Mouse (Mus musculus): ENCODE data around the gene Has1. TPM values are rescaled to one million over a fixed set of nuclear protein-coding genes. Genes with fewer than 3 reads are reported as not detected.
A peak's percentile ranks its signal among the peaks of the same experiment; 100 is the strongest.
"Not testable (repeated sequence)": the region's sequence is repeated elsewhere in the genome, so short reads cannot be mapped to it uniquely, and the experiment has no call there.

The Has1 gene
- polyA plus RNA-seq, 1 experiment from 2014 or later = 1.4 TPM

DNA sequence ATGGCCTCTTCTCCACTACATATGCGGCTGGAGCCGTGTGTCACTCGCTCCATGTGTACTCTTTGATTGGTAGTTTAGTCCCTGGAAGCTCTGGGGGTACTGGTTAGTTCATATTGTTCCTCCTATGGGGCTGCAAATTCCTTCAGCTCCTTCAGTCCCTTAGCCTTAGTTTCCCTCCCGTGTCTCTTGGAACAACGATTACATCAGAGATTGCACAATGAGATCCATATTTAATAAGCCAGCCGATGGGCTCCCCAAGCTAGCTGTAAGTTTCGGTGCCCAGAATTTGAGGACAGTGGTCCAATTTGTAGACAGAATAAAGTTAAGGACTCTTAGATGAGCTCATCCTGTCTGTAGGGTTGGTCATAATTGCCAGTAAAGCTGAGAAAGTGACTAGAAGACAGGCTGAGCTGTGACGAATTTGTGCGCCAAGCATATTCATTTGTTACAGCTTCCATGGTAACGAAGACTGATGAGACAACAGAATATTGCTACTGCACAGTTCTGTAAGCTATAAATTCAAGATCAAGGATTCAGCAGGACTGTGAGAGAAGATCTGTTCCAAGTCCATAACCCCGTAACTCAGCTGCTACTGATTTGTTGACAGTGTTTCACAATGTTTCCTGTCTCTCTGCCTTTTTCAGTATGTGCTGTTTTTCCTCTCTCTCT is 11.9 kb upstream of the Has1 start:
- no peaks in the 10 kb centered on the region for H3K27me3 ChIP-seq (replicated peaks)

GRCm38 (mm10) chr17:17865168-17865567 is 10.2 kb upstream of the Has1 start:
- Histone ChIP-seq H3K9me3 (replicated peaks) (no peaks in the 10 kb centered on the region), H3K4me3 (replicated peaks) (no peak overlapping the region), H3K4me1 (no peaks in the 10 kb centered on the region), H3K9ac (replicated peaks) (no peak overlapping the region), H3K27ac (replicated peaks) (no peak overlapping the region), H3K36me3 (peaks cover 17% of the 10 kb centered on the region), H3K4me2 (no peak overlapping the region), H3K27me3 (replicated peaks) (no peaks in the 10 kb centered on the region)
- WGBS = 55% methylated on average over 2 of the region's 2 CpGs
- ATAC-seq (ENCODE audit: low FRiP score) = no peak

More for the DNA sequence above, 11.9 kb upstream of the Has1 start:
- 87% methylated on average over 11 of the region's 11 CpGs for WGBS
- no peak overlapping the region for H3K4me3 ChIP-seq (replicated peaks)
- no peak overlapping the region for H3K4me2 ChIP-seq
- H3K9ac ChIP-seq (replicated peaks) = no peak overlapping the region
- H3K9me3 ChIP-seq (replicated peaks) = no peaks in the 10 kb centered on the region
- ATAC-seq (ENCODE audit: low FRiP score) = no peak
- H3K4me1 ChIP-seq = no peaks in the 10 kb centered on the region
- no peak overlapping the region for H3K27ac ChIP-seq (replicated peaks)
- H3K36me3 ChIP-seq = peaks cover 17% of the 10 kb centered on the region

- no peaks in the 10 kb centered on the region for H3K27me3 ChIP-seq (replicated peaks)
- H3K4me3 ChIP-seq (replicated peaks) = no peak overlapping the region
- whole genome bisulfite sequencing = 83% methylated on average over 1 of the region's 1 CpGs
- H3K9me3 ChIP-seq (replicated peaks) = no peaks in the 10 kb centered on the region
- H3K4me1 ChIP-seq = no peaks in the 10 kb centered on the region
- no peak for ATAC-seq (ENCODE audit: low FRiP score)
- no peak overlapping the region for H3K4me2 ChIP-seq
- no peak overlapping the region for H3K9ac ChIP-seq (replicated peaks)
- H3K27ac ChIP-seq (replicated peaks) = no peak overlapping the region
- H3K36me3 ChIP-seq = peaks cover 17% of the 10 kb centered on the region
Measured at GRCm38 (mm10) chr17:17862360-17862759, 7.4 kb upstream of the Has1 start.

GRCm38 (mm10) chr17:17860110-17860509 is 5.1 kb upstream of the Has1 start:
- Histone ChIP-seq H3K4me1 (no peaks in the 10 kb centered on the region), H3K27me3 (replicated peaks) (no peaks in the 10 kb centered on the region), H3K36me3 (peaks cover 16% of the 10 kb centered on the region), H3K27ac (replicated peaks) (no peak overlapping the region), H3K4me2 (no peak overlapping the region), H3K9me3 (replicated peaks) (no peaks in the 10 kb centered on the region), H3K9ac (replicated peaks) (no peak overlapping the region), H3K4me3 (replicated peaks) (no peak overlapping the region)
- no peak for ATAC-seq (ENCODE audit: low FRiP score)
- 91% methylated on average over 3 of the region's 3 CpGs for WGBS

DNA sequence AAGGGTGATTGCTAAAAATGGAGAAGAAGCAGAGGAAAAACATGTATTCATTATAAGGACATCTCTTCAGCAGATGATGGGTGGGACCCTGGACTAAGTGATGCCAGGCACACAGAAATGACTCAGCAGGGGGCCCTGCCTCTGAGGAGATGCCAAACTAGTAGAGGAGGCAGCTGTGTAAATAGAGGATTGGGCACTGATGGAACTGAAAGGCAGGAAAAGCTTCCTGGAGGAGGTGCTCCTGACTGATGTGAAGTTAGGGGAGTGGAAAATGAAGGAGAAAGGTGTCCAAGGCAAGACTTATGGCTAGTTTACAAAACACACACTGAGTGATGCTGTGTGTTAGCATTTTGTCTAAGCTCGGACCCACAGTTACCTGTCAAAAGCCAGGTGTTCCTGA is 2.4 kb upstream of the Has1 start:
- Histone ChIP-seq H3K9me3 (replicated peaks) (no peaks in the 10 kb centered on the region), H3K4me2 (no peak overlapping the region), H3K27me3 (replicated peaks) (no peaks in the 10 kb centered on the region), H3K36me3 (no peaks in the 10 kb centered on the region; the same call in 1 of the 2 replicates), H3K27ac (replicated peaks) (no peak overlapping the region), H3K4me3 (replicated peaks) (no peak overlapping the region), H3K4me1 (no peaks in the 10 kb centered on the region), H3K9ac (replicated peaks) (no peak overlapping the region)
- WGBS = 90% methylated on average over 1 of the region's 1 CpGs
- no peak for ATAC-seq (ENCODE audit: low FRiP score)

DNA sequence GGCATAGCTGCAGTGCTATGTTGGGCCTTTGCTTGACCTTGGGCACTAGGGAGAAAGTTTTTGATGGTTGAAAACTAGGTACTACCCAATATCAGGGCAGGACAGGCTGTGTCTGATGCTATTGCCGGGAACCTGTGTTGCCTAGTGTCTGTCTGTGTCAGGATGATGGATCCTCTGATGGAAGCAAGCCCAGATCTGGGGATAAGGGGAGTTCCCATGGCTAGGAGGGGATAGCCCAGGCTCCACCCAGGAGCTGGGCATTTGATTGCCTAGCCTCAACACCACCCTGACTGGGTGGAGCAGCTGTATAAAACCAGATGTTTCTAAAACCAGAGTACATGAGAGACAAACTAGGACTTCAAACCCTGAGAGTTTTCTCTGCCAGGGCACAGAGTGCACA is 1.6 kb upstream of the Has1 start:
- 63% methylated on average over 1 of the region's 1 CpGs for WGBS

GRCm38 (mm10) chr17:17849906-17850712 is 4.9 kb downstream of the Has1 start:
- 17% methylated on average over 55 of the region's 55 CpGs for WGBS
- no peaks in the 10 kb centered on the region for H3K4me1 ChIP-seq
- H3K4me2 ChIP-seq = peak overlapping the region; percentile 57
- no peaks in the 10 kb centered on the region for H3K27me3 ChIP-seq (replicated peaks)
- H3K9me3 ChIP-seq (replicated peaks) = no peaks in the 10 kb centered on the region
- H3K9ac ChIP-seq (replicated peaks) = peak overlapping the region; percentile 8
- peak overlapping the region; percentile 37 for H3K4me3 ChIP-seq (replicated peaks)
- no peak overlapping the region for H3K27ac ChIP-seq (replicated peaks)
- ATAC-seq (ENCODE audit: low FRiP score) = peak; percentile 77
- no peaks in the 10 kb centered on the region for H3K36me3 ChIP-seq

More for the DNA sequence above, 1.6 kb upstream of the Has1 start:
- no peaks in the 10 kb centered on the region for H3K36me3 ChIP-seq
- H3K4me3 ChIP-seq (replicated peaks) = no peak overlapping the region
- no peaks in the 10 kb centered on the region for H3K9me3 ChIP-seq (replicated peaks)
- no peaks in the 10 kb centered on the region for H3K27me3 ChIP-seq (replicated peaks)
- no peak overlapping the region for H3K4me2 ChIP-seq
- no peak overlapping the region for H3K27ac ChIP-seq (replicated peaks)
- H3K9ac ChIP-seq (replicated peaks) = no peak overlapping the region
- ATAC-seq (ENCODE audit: low FRiP score) = no peak
- no peaks in the 10 kb centered on the region for H3K4me1 ChIP-seq

DNA sequence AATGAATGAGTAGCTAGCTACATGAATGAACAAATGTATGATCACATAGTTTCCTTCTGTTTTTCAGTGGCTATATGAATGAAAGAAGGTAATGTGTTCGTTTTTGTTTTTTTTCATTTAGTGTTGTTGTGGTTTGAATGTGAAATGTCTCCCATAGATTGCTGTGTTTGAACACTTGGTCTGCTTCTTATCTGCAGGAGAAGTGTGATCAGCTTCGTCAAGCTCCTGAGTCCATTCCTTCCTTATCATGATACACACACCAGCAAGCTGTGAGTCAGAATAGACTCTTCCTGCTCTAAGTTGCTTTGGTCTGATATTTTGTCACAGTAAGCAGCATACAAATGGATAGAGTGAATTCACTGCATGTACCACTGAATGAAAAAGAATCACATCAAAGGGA is 6.0 kb downstream of the Has1 start:
- Histone ChIP-seq H3K36me3 (no peaks in the 10 kb centered on the region), H3K4me3 (replicated peaks) (no peak overlapping the region), H3K4me1 (no peaks in the 10 kb centered on the region), H3K9ac (replicated peaks) (no peak overlapping the region), H3K27ac (replicated peaks) (no peak overlapping the region), H3K9me3 (replicated peaks) (no peaks in the 10 kb centered on the region), H3K27me3 (replicated peaks) (no peaks in the 10 kb centered on the region), H3K4me2 (no peak overlapping the region)
- ATAC-seq (ENCODE audit: low FRiP score) = no peak
- 93% methylated on average over 2 of the region's 2 CpGs for WGBS

DNA sequence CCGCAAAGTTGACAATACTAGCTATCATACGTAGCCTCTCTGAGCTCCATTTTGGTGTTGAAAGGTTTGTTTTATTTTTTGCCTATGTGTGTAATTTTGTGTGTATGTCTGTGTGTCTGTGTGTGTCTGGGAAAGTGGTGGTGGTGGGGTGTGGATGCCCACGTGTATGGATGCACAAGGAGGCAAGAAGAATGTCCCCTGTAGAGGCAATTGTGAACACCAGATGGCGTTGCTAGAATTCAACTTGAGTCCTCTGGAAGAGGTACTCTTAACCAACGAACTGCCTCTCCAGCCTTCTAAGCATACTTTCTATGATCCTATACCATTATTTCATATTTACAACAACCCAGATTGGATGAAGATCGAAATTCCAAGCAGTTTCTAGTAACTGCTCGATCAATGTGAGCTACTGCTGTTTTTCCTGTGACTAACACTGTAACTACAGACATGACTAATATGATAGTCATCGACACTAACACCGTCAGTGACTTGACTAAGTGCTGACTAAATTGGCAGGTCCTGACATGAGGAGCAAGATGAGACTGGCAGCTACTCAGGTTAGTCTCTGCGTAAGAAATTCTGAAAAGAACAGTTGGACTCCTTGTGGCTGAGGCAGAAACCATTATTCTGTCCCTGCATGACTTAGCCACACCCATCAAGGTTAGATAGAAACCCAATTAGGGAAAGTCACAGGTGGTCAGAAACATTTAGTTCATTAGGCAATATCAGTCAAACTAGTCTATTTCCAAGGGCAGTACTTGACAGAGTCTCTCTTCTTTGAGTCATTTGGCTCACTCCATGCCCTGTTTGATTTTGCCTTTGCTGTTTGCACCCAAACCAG is 9.6 kb downstream of the Has1 start:
- Histone ChIP-seq H3K36me3 (peaks cover 2% of the 10 kb centered on the region; the same call in 1 of the 2 replicates), H3K9ac (replicated peaks) (no peak overlapping the region), H3K4me3 (replicated peaks) (no peak overlapping the region), H3K4me2 (no peak overlapping the region), H3K27me3 (replicated peaks) (no peaks in the 10 kb centered on the region), H3K9me3 (replicated peaks) (no peaks in the 10 kb centered on the region), H3K27ac (replicated peaks) (no peak overlapping the region), H3K4me1 (no peaks in the 10 kb centered on the region)
- ATAC-seq (ENCODE audit: low FRiP score) = no peak
- 73% methylated on average over 10 of the region's 10 CpGs for WGBS

DNA sequence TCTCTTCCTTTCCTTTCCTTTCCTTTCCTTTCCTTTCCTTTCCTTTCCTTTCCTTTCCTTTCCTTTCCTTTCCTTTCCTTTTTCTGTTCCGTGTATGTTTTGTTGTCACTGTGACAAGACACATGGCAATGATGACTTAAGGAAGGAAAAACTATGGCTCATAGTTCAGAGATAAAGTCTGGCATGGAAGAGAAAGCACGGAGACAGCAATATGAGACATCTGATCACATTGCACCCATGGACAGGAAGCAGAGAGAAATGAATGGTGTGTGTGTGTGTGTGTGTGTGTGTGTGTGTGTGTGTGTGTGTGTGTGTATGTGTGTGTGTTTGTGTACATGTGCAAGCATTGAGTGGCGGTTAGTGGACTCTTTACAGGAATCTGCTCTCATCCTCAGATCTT is 10.4 kb downstream of the Has1 start:
- H3K9ac ChIP-seq (replicated peaks); ATAC-seq (ENCODE audit: low FRiP score); H3K36me3 ChIP-seq; H3K4me1 ChIP-seq; H3K4me3 ChIP-seq (replicated peaks); H3K27ac ChIP-seq (replicated peaks); H3K27me3 ChIP-seq (replicated peaks); H3K9me3 ChIP-seq (replicated peaks); H3K4me2 ChIP-seq: not testable (repeated sequence)
- 94% methylated on average over 3 of the region's 3 CpGs for WGBS

DNA sequence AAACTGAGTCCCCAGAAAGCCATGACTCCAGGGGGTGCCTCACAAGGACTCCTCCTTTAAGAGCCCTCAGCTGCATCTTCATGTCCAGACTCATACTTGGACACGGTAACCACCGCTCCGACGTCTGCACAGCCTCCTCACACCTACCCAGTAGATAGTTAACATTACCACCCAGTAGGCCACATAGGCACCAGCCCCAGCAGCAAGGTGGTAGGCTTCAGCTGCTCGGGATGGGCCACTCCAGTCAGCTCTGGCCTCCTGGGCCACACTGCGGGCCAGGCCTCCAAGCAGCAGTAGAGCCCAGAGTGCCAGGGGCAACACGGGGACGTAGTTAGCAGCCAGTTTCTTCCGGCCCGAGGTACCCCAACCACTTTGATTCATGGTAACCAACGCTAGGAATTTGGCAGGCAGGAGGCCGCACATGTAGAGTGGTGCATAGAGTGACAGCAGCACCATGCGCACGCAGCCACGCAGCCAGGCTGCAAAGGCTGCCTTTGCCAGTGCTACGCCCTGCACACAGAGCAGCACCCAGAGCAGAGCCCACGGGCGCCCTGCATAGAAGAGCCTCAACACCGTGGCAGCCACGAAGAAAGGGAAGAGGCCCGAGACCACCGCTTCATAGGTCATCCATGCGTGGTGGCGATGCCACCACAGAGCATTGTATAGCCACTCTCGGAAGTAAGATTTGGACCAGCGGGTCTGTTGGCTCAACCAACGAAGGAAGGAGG is 11.3 kb downstream of the Has1 start:
- no peak overlapping the region for H3K27ac ChIP-seq (replicated peaks)
- peaks cover 7% of the 10 kb centered on the region; the same call in 1 of the 2 replicates for H3K36me3 ChIP-seq
- no peak overlapping the region for H3K4me2 ChIP-seq
- WGBS = 71% methylated on average over 27 of the region's 27 CpGs
- peak; percentile 27; the same call in 1 of the 2 replicates for ATAC-seq (ENCODE audit: low FRiP score)
- no peak overlapping the region for H3K4me3 ChIP-seq (replicated peaks)
- H3K9me3 ChIP-seq (replicated peaks) = no peaks in the 10 kb centered on the region
- H3K4me1 ChIP-seq = peaks cover 9% of the 10 kb centered on the region
- H3K27me3 ChIP-seq (replicated peaks) = no peaks in the 10 kb centered on the region
- H3K9ac ChIP-seq (replicated peaks) = no peak overlapping the region

All from neural tube, embryonic 15.5 days (tissue).